Mouse (Mus musculus): Measurements from ENCODE around the gene Zcchc14.

The Zcchc14 gene

DNA sequence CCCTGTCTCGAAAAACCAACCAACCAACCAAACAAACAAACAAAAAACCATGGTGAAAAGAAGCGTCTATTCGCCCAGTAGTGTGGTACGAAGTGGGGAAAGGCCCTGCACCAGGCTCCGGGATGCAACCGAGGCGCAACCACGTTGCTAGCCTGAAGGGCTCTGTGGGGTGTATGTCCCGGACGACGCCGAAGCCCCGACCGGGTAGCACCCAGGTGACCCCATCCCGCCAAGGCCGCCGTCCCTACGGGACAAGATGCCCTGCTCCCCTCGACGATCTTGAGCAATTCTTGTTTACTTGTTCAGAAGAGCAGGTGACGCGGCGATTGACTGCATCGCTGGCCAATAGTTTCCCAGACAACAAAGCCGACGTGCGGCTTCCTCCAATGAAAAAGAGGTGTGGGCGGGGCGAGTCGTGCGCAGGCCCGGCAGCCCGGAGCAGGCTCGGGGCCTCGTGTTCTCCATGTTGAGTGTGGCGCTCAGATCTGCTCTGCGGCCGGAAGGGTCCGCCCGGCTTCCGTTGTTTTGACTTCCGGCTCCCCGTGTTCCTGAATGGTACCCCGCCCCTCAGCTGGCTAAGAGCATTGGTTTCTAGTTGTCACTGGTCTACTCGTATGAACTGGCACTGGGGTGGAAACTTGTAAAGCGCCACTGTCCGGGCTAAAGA lies 67.4 kb downstream of the Zcchc14 start:
- peak; percentile 99 to 100 for DNase-seq (ENCODE audit: low spot score in 2 of 2)

DNA sequence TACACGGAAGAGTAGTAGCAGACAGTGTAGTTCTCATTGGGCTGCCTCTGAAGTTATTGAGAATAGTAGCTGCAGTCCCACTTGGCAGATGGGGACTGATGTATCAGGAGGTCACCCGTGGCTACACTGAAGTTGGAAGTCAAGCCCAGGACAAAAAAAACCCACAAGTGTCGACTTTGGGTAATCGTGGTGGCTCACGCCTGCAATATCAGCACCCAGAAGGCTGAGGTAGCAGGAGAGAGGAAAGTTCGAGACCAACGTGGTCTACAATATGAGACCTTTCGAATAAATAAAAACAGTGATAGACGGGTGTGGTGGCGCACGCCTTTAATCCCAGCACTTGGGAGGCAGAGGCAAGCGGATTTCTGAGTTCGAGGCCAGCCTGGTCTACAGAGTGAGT lies 68.0 kb downstream of the Zcchc14 start:
- DNase-seq (ENCODE audit: low spot score in 2 of 2) = no peak

DNA sequence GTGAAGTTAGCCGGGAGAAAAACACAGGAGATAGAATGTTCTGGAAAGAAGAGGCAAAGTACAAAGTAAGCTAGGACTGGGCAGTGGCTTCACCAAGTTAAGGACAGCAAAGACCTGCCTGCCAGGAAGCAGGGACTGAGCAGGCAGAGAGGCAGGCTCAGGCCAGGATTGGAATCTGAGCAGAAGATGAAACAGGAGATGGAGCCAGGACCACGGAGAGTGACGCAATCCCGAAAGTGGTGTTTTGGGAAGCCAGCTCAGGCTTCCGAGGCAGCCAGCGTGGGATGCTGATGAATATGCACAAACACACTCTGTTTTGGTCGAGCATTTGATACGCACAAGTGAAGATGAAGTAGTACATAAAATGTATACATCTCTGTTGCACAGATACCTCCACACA lies 69.0 kb downstream of the Zcchc14 start:
- no peak for DNase-seq (ENCODE audit: low spot score in 2 of 2)

DNA sequence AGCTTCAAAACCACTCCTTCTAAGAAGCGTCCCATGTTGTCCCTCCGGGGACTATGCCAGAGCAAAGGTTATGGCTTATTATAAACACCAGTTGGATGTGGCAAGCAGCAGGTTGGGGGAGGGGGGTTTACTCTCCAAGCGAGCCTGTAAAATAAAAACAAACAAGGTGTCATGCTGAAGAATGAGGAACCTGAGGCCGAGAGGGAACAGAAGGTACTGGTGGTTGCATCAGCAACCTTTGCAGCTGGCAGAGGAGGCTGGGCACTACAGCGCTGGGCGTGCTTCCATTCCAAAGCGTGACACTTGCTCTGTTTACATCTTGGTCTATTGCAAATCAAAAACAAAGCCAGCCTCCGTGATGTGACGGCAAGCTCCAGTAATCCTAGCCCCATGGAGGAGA lies 72.2 kb downstream of the Zcchc14 start:
- DNase-seq (ENCODE audit: low spot score in 2 of 2) = no peak

DNA sequence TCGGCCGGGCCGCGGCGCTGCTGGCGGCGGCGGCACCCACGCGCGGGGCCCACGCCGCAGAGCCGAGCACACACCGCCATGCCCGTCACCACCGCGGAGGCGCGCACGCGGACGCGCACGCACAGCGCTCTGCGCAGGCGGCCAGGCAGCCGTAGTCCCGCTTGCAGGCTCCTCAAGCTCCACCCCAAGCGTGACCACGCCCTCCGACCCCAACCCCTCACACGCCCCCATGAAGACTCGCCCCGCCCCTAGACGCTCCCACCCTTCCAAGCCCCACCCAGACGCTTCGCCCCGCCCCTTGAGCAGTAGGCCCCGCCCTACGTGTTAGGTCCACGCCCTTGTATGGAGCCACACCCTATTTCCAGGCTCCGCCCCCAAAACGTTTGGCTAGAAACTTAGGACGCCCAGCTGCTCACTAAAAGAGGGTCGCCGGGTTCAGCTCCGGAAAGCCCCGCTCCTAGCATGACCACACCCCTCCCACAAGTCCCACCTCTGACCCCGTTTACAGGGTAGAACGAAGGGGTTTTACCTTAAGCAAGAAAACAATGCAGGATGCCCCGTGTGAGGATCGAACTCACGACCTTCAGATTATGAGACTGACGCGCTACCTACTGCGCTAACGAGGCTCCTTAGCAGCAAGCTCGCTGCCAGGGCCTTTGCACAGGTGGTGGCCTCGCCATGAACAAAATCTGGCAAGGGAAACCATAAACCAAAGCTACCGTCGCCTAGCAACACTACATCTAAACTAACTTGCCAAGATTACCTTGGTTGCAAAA lies 73.8 kb downstream of the Zcchc14 start, which contains the start of gene Fbxo31:
Gene Fbxo31 (minus strand): TSS at position 131 of the 776 bp plus-strand sequence.
- DNase-seq (ENCODE audit: low spot score in 2 of 2) = peak; percentile 92 to 97

DNA sequence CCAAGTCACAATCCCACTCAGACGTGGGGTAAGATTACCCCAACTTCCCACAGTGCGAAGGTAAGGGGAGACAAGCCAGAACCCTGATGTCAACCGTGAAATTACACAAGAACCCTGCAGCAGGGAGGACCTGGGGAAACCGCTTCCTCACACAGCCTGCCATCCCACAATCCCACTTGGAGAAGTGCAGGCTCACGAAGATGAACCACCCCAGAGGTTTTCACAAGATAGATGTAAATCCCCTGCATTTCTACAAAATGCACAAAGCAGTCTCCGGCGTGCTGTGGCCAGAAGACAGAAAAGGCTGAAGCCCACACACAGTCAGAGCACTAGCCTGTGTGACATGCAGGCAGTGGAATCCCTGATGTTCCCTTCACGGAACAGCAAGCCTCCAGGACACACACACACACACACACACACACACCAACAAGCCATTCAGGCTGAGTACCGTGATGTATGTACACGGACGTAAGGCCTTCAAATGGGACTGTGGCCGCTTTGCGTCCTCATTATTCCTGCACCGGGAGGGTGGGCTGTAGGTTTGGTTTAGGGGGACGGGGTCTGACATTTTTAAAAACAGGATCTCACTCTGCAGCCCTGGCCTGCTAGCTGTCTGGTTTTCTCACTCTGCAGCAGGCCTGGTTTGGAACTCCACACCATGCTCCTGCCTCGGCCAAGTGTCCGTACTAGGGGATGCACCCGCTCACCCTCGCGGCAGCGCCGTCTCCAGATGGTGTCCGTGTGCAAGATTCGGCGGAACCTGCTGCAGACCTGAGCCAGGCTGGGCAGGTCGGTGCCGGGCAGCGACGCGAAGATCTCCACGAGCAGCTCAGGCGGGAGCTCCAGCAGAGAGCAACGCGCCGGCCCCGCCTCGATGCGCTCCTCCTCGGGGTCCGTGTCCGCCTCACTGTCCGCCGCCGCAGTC lies 74.7 kb downstream of the Zcchc14 start:
- DNase-seq (ENCODE audit: low spot score in 2 of 2) = no peak

DNA sequence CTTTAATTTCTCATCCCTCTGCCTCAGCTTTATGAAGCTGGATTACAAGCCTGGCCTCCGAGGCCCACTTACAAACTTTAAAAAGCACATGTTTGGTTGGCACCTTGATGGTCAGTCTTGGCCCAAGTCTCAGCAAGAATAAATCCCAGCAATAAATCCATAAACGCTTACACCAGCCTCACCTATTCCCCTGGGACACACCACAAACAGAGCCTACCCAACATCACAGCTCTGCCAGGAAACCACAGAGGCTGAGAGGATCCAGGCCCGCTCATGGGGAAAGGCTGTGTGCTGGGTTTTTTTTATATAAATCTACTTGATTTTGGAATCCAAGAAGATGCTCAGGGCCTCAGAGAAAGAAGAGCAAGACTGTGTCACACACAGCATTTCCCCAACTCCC lies 77.0 kb downstream of the Zcchc14 start:
- DNase-seq (ENCODE audit: low spot score in 2 of 2) = no peak

DNA sequence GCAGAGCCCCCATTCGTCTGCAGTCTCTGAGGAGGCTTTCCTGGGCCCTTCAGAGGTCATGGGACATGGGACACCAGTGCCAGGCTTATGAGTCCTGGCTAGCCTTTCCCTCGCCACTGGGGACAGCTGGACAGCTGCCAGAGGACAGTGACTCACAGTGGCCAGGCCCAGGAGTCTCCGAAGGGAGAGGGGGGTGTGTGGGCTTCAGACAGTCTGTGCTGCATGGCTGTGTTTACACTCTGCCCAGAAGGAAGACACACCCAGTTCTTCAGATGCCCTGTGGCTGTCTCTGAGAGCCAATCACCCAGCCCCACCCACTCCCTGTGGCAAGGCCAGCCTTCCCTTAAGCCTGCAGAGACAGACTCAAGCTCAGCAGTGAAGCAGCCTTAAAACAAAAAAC lies 79.4 kb downstream of the Zcchc14 start:
- no peak for DNase-seq (ENCODE audit: low spot score in 2 of 2)

DNA sequence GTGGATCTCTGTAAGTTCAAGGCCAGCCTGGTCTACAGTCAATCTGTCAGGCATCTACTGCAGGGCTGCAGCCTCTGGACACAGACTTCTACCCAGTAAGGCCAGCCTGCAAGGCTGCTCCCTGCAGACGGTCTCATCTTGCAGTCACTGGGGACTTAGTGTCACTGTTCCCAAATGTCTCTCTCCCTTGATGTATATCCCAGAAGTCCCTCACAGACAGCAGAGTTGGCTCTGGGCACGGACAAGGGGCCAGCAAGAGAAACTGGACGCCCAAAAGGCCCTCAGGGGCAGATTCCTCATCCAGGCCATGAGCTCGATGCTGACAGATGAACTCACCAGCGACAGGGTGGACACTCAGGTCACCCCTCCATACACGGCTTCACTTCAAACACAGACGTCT lies 80.6 kb downstream of the Zcchc14 start:
- DNase-seq (ENCODE audit: low spot score in 2 of 2) = no peak

DNA sequence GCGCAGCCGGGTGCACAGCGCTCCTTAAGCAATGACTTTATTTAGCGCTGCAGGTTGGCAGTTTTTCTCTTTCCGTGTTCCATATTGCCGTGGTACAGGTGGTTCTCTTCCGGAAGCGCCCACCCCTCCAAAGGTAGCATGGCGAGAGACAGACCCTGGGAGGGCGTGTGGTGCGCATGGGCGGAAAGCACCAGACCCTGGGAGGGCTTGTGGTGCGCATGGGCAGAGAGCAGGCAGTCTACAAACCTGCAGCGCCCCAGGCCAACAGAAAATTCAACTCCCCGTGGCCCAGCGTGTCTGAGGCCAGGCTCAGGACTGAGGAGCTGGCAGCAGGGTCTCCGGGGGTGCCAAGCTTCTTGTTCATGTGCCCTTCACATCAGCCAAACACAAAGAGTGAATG lies 81.9 kb downstream of the Zcchc14 start:
- no peak for DNase-seq (ENCODE audit: low spot score in 2 of 2)

DNA sequence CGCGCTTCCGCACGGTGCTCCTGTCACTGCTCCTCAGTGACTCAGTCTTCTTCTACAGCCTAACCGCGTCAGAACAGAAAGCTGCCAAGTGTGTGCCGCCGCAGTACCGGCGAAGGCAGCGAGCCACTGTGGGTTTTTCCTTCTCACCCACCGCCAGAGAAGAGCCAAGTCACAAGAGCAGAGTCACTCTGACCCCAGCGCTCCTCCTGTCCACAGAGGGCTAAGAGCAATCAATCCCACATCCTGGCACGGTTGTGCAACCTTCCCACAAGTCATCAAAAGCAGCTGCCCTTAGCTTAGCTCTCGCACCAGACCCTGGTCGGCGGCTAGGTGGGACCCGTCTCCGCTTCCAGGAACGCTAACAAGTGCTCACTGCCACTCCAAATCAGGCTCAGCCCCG lies 82.4 kb downstream of the Zcchc14 start:
- no peak for DNase-seq (ENCODE audit: low spot score in 2 of 2)

DNA sequence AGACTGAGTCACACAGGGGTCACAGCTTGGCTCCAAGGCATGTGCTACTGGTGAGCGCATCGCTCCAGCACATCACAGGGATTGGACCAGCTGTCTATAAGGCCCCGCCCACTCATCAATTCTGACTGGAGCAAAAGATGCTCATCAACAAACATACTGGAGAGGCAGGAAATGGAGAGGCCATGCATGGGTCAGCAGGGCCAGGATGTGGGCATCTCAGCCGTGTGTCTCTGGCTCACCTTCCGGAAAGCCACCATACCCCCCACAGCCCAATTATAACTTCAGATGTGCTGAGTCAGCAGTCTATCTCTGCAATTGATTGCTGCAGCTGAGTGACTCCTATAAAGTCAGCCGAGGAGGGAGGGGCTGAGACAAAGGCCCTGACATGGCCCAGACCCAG lies 84.4 kb downstream of the Zcchc14 start:
- DNase-seq (ENCODE audit: low spot score in 2 of 2) = no peak

DNA sequence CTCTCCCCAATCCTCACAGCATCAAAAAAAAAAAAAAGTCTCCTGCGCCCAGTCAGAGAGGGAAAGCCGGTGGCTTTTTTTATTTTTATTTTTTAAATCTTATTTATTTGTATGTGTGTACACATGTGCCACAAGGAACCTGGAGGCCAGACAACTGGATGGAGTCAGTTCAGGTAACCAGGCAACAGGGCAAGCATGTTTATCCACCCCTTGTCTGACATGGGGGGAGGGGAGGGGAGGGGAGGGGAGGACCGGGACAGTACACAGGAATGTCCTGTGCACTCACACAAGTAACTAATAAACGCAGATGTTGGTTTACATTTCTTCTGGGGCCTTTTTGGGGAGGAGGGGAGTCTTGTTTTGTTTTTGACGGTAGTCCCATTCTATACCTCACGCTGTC lies 89.0 kb downstream of the Zcchc14 start:
- no peak for DNase-seq (ENCODE audit: low spot score in 2 of 2)

DNA sequence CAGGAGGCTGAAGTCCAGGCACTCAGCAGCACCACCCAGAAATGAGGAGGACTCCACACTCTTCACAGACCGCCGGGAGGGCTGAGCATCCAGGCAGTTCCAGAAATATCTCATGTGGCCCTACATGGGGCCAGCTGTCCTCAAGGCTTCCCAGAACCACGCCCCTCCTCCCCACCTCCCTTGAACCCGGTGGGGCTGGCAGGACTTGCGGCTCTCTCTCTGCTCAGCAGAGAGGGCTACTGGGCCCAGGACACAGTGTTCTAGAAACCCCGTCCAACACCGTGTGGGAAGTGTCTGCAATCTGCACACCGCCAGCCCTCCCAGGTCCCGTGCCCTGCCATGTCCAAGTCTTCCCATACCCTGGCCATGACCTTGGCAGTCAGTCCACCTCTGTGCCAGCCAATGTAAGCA lies 89.8 kb downstream of the Zcchc14 start:
- DNase-seq (ENCODE audit: low spot score in 2 of 2) = no peak

DNA sequence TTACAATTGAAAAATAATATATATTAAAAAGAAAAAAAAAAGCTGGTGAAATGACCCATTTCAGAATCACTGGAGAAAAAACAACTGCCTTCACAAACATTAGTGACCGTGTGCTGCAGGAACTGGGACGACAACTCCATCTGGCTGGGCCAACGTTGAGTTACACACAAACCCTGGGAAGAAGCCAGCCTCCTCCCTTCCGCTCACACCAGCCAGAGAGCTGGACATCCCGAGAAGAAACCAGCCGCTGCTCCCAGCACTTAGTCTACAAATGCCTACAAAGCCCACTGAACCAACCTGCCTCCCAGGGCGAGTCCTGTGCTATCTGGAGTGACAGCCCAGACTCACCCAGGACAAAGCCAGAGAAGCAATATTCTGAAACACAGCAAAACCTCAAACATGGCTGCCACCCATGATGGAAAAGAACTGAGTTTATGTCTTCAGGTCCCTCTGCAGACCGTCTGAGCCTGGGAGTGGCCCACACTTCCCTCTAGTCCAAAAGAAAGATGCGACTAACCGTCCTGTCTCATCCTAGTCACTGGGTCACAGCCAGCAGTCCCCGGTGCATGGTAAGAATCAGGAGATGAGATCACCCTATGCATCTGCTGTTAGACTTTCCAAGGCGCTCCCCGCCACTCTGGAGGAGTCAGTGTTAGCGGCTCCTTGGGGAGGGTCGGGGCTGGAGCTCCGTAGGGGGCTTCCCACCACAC lies 90.9 kb downstream of the Zcchc14 start:
- DNase-seq (ENCODE audit: low spot score in 2 of 2) = no peak

DNA sequence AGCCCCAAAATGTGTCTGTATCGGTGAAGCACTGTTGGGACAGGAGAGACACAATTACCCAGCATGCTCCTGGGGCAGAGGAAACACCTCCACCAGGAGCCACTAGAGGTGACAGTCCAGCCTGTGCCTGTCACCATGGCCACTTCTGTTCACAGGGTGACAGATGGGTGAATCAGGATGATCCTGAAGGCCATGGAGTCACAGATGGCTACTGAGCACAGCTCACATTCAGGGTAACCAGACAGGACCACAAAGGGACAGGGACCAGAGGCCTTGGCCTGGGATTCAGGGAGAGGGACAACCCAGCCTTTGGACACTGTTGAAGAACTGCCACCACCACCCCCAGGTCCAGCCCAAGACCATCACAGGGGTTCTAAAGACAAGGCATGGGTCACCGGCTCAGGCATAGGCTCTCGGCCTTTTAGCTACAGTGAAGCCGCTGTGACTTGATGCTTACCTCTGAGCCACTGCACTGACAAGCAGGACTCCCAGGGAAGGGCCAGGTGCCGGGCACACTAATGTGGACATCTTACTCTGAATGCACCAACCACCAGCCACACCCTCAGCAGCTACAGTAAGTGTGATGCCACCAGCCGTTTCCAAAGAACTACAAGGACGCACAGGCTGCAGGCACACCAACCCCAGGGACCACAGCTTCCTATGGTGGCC lies 92.1 kb downstream of the Zcchc14 start:
- DNase-seq (ENCODE audit: low spot score in 2 of 2) = no peak

DNA sequence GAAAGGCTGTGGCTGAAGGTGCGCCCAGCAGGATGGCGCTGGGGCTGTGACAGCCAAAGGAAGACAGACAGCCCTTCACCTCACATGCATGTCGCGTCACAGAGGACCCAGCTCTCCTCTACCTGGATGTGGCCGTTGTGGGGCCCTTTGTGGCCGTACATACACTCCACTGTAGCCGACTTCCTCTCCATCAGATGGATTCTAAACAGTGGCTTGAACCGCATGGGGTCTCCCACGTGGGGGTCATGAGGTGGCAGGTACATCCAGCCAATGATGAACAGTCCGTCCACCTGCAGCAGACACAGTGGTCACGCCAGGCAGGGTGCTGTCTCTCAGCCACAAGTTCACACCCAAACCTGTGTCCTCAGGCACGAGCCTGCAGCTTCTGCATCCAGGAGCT lies 92.9 kb downstream of the Zcchc14 start:
- DNase-seq (ENCODE audit: low spot score in 2 of 2) = no peak

DNA sequence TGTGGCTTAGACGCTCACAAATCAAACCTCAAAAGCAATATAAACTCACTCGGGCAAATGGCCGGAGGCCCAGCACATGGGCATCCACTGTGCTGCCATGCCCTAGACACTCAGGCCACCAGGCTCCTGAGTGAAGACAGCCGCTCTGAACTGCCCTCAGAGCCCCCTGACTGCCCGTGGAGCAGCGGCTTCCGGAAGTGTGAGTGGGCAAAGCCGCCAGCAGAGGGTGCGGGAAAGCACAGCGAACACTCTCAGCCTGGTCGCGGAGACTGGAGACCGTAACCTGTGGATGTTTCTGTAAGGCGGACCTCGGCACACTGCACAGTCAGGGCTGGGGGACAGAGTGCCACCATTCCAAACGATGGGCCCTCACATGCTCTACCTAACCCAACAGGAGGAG lies 94.2 kb downstream of the Zcchc14 start:
- DNase-seq (ENCODE audit: low spot score in 2 of 2) = no peak

DNA sequence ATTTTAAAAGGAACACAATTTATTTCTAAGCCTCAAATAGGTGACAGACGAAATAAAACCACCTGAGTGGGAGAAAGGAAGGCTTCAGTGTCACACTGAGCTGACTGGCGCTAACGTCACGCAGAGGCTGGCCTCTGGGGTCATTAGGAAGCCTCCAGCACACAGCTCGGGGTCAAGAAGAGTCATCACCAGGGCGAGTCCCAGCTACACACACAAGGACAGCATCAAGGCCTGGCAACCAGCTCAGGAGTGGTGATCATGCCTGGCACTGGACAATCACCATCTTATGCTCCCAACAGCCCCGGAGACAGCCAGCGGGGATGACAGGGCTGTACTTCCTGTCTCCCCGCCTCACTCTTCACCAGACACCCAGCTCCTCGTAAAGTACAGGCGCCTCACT lies 95.0 kb downstream of the Zcchc14 start:
- no peak for DNase-seq (ENCODE audit: low spot score in 2 of 2)

DNA sequence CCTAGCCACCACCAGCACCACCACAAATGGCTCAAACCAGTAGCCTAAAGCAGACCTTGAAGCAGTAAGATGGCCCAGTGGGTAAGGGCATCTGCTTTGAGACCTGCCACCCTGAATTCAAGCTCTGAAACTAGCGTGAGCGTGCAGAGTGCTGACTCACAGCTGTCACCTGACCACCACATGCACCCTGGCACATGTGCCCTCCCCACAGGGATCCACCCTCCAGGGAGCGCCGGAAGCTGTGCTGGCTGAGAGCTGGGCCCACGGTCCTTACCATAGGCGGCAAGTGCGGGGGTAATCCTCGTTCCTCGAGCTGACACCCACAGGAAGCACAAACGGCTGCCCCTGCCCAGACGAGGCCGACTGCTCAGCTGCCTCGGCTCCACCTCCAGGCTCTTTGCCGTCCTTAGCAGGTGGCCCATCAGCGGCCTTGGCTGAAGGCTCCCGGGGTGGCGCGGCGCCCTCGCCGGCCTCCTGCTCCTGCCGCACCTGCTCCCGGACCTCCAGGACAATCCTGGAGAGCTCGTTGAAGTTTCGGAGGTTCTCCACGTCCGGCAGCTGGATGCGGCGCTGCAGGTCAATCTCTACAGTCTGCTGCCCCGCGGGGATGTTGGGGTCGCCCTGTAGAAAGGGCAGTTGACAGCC lies 98.7 kb downstream of the Zcchc14 start:
- DNase-seq (ENCODE audit: low spot score in 2 of 2) = no peak

DNA sequence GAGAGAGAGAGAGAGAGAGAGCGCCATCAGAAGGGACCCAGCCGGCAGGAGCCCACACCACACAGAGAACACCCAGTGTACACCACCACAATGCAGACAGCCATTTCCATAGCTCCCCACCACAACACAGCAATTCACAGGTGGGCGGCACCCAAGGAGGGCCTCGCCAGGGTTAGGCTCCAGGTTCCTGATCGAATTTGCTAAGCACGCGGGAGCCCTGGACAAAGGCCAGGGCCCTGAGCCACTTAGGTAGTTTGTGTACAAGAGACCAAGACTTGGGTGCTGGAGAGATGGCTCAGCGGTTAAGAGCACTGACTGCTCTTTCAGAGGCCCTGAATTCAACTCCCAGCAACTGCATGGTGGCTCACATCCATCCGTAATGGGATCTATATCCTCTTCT lies 100.2 kb downstream of the Zcchc14 start:
- DNase-seq (ENCODE audit: low spot score in 2 of 2) = no peak
